Comparison of ENCODE assay signal across 8 mouse cellular contexts in genomic region chr1:20311485-20311884, GRCm38 (mm10).
A peak's percentile ranks its signal among the peaks of the same experiment; 100 is the strongest.
DNase-seq lines count a peak whose midpoint lies in the region; ATAC-seq lines count a peak whose summit lies in the region.

No protein-coding gene starts in this region.

- DNase-seq in cerebellum, adult 11 months: peak; percentile 8
- DNase-seq in CD4-positive helper T cell, adult 2 months (ENCODE audit: low read depth, low spot score): peak; percentile 4
- DNase-seq in cerebellum, postnatal 10 days: peak; percentile 78 to 80
- DNase-seq in gastrocnemius, postnatal 10 days: peak; percentile 23
- DNase-seq in layer of hippocampus, adult 8-10 months (ENCODE audit: low spot score in 2 of 2): peak; percentile 25 to 67
- peak; percentile 14 for DNase-seq in lung, postnatal 25 days (ENCODE audit: low spot score)
- peak; percentile 47 for DNase-seq in telencephalon, adult 2 months (ENCODE audit: low read depth, low spot score)

- no peak for ATAC-seq in cerebellum, adult (ENCODE audit: insufficient number of reproducible peaks, low FRiP score, low TSS enrichment)

Comparison
In these comparisons a context has a peak if more than half of its experiments do, and no peak if none do; other contexts are left out.
1. DNase-seq: peak in every context shown above with its lines; median percentile 79 in cerebellum, postnatal 10 days; 47 in telencephalon, adult 2 months; 46 in layer of hippocampus, adult 8-10 months; 23 in gastrocnemius, postnatal 10 days; 14 in lung, postnatal 25 days; 8 in cerebellum, adult 11 months; 4 in CD4-positive helper T cell, adult 2 months.